Mouse (Mus musculus): Measurements from ENCODE around the gene Ap5b1. TPM values are rescaled to one million over a fixed set of nuclear protein-coding genes. Genes with fewer than 3 reads are reported as not detected.
A peak's percentile ranks its signal among the peaks of the same experiment; 100 is the strongest.

Ap5b1 gene
- total RNA-seq, 2 experiments from 2014 or later, result 5.4 to 6.0 TPM

DNA sequence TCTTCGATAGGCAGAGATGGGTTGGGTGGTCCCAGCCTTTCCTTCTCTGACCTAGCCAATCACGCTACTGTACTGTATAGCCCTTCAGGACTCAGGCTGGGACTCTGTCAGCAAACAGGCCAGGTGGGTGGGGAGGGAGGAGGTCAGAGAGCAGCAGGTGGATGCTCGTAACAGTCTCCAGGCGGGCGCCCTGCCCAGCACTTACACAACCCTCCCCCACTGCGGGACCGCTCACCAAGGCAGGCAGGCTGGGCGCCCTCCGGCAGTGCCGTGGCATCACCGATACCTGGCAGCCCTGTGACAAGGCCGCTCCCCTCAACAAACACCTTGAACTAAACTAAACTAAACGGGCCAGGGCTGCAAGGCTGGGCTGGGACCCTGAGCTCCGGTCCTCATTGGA is 13.6 kb upstream of the Ap5b1 start:
- intact Hi-C loops (cut with DNase I), result no loop called here

DNA sequence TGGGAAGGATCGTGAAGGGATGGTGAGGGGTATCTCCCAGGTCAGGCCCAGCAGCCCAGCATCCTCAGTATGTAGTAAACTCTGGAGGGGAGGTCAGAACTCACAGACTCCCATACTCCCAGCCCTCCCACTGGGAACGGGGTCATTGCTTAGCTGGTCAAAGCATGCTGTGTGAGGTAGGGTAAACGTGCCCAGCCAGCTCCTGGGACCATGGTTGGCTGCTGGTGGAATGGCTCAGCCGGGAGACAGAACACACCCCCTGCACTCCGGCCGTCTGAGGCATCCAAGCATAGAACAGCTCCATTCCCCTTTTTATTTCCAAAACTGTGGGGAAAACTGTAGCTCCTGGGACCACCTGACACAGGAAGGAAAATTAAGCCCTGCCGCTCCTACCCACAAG is 9.7 kb upstream of the Ap5b1 start:
- no peak for TF ChIP-seq CTCF (IDR thresholded peaks at IDR 0.05)
- DNase-seq (ENCODE audit: extremely low spot score in 1 of 2, low spot score in 2 of 2), result no peak
- intact Hi-C loops (cut with DNase I), result no loop called here

More for the DNA sequence above, 13.6 kb upstream of the Ap5b1 start:
- no peak for DNase-seq (ENCODE audit: extremely low spot score in 1 of 2, low spot score in 2 of 2)
- Histone ChIP-seq H3K4me3 (no peak overlapping the region), H3K27ac (no peak overlapping the region)
- TF ChIP-seq CTCF (IDR thresholded peaks at IDR 0.05), result no peak

DNA sequence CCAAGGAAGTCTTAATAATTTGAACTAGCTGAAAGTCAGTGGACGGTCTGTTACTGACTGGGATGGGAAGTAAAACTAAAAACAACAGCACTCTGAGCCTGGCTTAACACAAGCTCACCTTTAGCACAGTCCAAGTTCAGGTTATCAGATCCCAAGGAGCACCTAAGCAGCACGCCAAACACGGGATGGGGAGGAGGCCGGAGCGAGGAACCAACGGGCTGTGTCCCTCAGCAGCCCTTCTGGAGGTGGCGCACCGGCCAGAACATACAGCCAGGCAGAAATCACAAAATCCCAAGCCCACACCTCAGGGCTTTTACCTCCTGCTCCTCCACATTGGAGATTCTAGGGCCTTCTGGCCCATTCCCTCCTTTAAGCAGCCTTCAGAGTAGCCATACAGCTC is 9.1 kb upstream of the Ap5b1 start:
- intact Hi-C loops (cut with DNase I), result no loop called here
- no peak for DNase-seq (ENCODE audit: extremely low spot score in 1 of 2, low spot score in 2 of 2)
- H3K27ac ChIP-seq, result no peak overlapping the region
- TF ChIP-seq CTCF (IDR thresholded peaks at IDR 0.05), result no peak
- H3K4me3 ChIP-seq, result no peak overlapping the region

More for the DNA sequence above, 9.7 kb upstream of the Ap5b1 start:
- Histone ChIP-seq H3K27ac (no peak overlapping the region), H3K4me3 (no peak overlapping the region)

DNA sequence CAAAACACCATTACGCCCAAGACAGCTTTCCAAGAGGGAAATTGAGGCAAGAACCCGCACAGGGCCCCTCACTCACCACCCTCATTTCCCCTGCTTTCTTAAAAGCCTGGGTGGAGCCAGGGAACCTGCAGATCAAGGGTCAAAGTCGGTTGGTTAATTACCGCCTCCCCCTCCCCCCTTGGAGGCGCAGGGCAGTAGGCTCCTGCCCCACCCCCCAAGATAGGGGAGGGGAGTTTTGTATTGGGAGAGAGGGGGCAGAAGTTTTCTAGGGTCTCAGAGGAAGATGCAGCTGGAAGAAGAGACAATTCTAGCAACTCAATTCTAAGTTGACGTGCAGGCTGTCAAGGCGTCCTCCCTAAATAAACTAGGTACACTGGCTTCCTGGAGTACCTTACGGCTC is 8.6 kb upstream of the Ap5b1 start:
- DNase-seq (ENCODE audit: extremely low spot score in 1 of 2, low spot score in 2 of 2), result no peak
- Histone ChIP-seq H3K4me3 (no peak overlapping the region), H3K27ac (no peak overlapping the region)
- no peak for TF ChIP-seq CTCF (IDR thresholded peaks at IDR 0.05)
- intact Hi-C loops (cut with DNase I), result no loop called here

DNA sequence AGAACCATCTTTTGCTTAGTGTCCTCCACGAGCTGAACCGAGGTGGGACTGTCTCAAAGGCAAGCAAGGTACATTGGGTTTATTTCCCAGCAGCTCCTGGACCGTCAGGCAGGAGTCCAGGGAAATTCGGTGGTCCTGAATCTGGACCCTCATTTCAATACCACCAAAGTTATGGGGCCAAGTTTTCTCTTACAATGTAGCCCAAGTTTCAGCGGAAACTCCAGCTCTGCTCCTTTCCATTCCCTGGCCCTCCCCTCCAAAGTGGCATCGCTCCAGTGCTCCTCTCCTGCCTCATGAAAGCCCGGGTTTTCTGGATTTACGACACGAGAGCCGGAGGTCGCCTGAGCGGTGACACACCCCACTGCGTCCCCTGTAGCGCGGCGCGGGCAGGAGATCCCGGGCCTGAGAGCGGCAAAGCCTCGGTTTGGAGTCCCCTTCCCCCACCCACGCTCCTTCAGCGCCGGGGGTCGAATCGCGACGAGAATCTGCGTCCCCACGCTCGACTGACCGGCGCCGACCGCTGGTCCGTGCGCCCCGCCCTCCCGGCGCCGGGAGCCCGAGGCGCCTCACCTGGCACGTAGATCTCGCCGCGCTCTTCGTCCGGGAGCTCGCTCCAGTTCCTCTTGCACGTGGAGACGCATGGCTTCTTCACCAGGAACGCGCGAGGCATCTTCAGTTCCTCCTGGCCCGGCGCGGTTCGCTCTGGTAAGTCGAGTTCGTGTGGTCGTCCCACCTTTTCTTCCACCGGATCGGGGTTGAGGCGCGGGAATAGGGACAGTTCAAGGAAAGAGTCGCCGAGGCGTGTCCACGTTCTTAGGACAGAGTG is 8.0 kb upstream of the Ap5b1 start:
- no peak for TF ChIP-seq CTCF (IDR thresholded peaks at IDR 0.05)
- intact Hi-C loops (cut with DNase I), result no loop called here
- peak overlapping the region; percentile 33 for H3K4me3 ChIP-seq
- no peak overlapping the region for H3K27ac ChIP-seq
- no peak for DNase-seq (ENCODE audit: extremely low spot score in 1 of 2, low spot score in 2 of 2)

DNA sequence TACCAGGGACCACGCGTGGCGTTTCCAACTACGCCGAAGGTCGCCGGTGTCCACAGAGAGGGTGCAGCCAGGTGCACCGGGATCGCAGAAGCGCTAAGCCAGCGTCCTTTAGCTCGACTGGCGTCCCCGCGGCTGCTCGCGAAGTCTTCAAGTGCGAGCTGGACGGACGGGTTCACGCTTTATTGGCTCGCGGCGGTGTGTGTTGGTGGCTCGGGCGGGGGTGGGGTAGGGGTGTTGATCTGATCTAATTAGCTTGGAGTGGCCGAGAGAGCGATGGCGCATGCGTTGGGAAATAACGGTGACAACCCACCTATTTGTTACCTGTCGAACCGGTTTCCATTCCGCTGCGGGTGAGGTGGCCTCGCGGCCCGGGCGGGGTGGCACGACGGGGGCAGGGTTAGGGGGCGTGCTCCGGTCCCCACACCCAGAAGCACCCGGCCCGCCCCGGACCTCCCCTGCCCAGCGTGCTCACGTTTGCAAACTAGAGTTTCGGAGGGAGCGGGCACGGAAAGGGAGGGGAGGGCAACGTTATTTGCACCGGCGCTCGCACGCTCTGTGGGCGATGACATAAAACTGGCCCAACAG is 7.3 kb upstream of the Ap5b1 start, which contains the start of gene Ovol1:
Ovol1 (minus strand) TSS at position 190 of the 585 bp plus-strand sequence.
- no peak for DNase-seq (ENCODE audit: extremely low spot score in 1 of 2, low spot score in 2 of 2)
- no peak for TF ChIP-seq CTCF (IDR thresholded peaks at IDR 0.05)
- intact Hi-C loops (cut with DNase I), result no loop called here

DNA sequence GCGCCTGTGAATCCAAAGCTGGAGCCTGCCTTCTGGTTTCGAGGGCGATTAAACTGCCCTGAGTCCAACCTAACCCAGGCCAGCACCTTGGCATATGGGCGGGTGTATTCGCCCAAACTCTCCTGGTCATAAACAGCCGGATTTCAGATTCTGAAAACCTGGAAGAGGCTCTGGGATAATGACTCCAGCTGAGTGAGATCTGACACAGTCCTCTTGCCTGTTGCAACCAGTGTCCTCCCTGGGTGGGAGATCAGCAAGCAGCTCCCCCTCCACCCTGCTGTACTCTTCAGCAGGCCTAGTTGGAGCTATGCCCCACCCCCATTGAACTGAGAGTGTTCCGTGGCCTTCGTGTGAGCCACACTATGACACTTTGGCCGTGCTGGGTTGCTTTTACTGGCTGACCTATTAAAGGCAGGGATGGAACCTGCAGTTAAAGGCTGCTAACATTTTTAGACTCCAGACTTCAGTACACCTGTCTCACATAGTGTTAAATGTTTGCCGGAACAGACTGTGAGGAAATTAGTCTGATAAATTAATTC is 6.5 kb upstream of the Ap5b1 start:
- Histone ChIP-seq H3K4me3 (no peak overlapping the region), H3K27ac (no peak overlapping the region)
- DNase-seq (ENCODE audit: extremely low spot score in 1 of 2, low spot score in 2 of 2), result no peak
- no peak for TF ChIP-seq CTCF (IDR thresholded peaks at IDR 0.05)
- intact Hi-C loops (cut with DNase I), result no loop called here

More for the DNA sequence above, 7.3 kb upstream of the Ap5b1 start, which contains the start of gene Ovol1:
- H3K4me3 ChIP-seq, result peak within 1 kb of the TSS; percentile 33
- H3K27ac ChIP-seq, result no peak within 1 kb of the TSS

DNA sequence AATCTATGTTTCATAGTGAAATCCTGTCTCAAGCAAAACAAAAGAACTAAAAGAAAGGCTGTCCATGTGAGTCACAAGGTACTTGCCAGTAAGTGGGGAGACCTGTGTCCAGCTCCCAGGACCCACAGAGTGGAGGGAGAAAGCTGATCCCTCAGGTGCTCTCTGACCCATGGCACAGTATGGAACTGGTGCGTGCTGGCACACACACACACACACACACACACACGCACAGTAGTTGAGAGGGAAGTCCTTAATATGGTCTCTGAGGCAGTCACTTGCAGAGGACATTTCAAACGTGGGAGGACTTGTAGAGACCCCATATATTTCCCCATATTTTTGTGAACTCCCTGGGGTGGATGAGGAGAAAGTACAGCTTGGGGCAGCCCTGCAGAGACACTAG is 5.9 kb upstream of the Ap5b1 start:
- intact Hi-C loops (cut with DNase I), result no loop called here
- H3K27ac ChIP-seq, result no peak overlapping the region

DNA sequence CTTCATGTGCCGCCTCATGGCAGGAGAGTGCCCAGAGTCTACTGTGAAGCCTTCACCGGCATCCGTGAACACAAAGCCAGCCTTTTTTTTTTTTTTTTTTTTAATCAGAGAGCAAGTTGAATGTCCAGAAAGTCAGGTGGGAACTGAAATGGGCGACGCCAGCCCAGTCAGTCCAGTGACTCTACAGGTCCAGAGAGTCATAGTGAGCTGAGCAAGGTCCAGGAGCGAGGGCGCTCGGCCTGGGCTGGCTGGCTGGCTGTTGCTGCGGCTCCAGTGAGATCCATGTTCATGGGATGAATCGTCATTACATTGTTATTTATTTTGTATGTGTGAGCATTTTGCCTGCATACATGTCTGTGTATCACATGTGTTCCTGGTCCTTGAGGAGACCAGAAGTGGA is 5.0 kb upstream of the Ap5b1 start:
- TF ChIP-seq CTCF (IDR thresholded peaks at IDR 0.05), result no peak
- no peak overlapping the region for H3K4me3 ChIP-seq
- no peak for DNase-seq (ENCODE audit: extremely low spot score in 1 of 2, low spot score in 2 of 2)
- no peak overlapping the region for H3K27ac ChIP-seq
- intact Hi-C loops (cut with DNase I), result no loop called here

More for the DNA sequence above, 5.9 kb upstream of the Ap5b1 start:
- H3K4me3 ChIP-seq, result no peak overlapping the region
- DNase-seq (ENCODE audit: extremely low spot score in 1 of 2, low spot score in 2 of 2), result no peak
- TF ChIP-seq CTCF (IDR thresholded peaks at IDR 0.05), result no peak

DNA sequence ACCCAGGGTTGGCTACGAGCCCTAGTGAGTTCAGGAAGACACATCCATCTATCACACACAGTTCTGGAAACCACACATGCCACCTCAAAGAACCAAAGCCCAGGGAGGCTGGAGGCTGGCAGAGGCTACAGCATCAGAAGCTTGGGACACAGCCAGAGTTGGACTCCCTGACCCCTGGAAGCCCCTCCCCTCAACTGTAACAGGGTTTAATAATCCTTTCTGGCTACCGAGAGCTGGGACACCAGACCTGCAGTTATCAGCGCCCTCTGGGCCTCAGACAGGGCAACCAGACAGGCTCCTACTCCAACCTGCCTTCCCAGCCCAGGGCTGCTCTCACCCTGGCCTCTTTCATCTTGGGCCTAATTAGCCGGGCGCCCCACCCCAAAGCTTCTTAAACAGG is 1.5 kb upstream of the Ap5b1 start:
- H3K4me3 ChIP-seq, result no peak overlapping the region
- no peak for DNase-seq (ENCODE audit: extremely low spot score in 1 of 2, low spot score in 2 of 2)
- intact Hi-C loops (cut with DNase I), result loop anchor here (5.0 kb wide), 1 partner anchor 104 kb away; the partner anchor contains the start of gene Fibp
- H3K27ac ChIP-seq, result no peak overlapping the region
- no peak for TF ChIP-seq CTCF (IDR thresholded peaks at IDR 0.05)

DNA sequence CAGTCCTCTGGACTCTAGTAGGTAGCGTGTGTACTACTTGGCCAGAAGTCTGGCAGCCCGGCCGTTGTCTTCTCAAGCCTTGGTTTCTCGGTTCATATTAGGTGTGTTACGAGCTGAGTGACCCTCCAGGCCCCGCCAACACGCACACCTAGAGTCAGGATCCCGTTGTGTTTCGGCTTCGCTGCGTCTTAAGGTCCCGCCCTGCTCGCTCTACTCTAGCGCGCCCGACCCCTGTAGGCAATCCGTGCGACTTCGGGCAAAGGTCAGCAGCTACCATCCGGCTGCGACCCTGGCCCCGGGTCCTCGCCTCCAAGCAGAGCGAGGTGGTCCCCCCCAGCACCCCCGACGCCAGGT is 668 bp upstream of the Ap5b1 start:
- peak overlapping the region; percentile 93 for H3K27ac ChIP-seq
- no peak for TF ChIP-seq CTCF (IDR thresholded peaks at IDR 0.05)
- intact Hi-C loops (cut with DNase I), result loop anchor here (1.0 to 5.0 kb wide), 2 partner anchors 38 to 105 kb away; partner anchors contain the start of gene Fibp
- no peak for DNase-seq (ENCODE audit: extremely low spot score in 1 of 2, low spot score in 2 of 2)
- peak overlapping the region; percentile 91 for H3K4me3 ChIP-seq

DNA sequence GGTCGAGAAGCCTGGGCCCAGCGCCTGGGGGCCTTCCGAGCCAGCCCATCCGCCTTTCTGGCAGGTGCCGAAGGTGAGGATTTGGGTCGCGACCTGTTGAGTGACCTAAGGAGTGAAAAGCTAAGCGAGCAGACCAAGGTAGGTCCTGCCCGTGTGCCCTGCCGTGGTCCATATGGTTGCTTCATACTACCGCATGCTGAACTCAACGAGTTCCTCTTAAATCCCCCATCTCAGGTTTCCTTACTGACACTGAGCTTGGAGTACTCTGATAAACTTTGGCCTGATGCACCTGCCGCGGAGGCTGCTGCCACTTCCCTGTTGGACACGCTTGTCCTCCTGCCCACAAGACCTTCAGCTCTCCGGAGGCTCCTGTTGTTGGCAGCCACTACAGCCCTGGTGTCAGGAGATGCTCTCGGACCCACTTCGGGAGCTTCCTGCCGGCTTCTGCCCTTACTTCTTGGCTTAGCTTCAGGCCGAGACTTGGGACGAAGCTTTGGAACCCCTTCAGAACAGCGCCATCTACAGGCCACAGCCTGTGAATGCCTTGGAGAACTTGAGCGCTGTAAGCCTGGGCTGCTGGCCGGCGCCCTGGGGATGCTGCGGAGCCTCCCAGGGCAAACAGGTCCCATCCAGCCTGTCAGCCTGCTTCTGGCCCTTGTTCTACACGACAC is 780 bp downstream of the Ap5b1 start:
- peak overlapping the region; percentile 93; the same call in 1 of the 2 replicates for H3K27ac ChIP-seq
- peak; percentile 80 to 83 for DNase-seq (ENCODE audit: extremely low spot score in 1 of 2, low spot score in 2 of 2)
- peak; percentile 99 for TF ChIP-seq CTCF (IDR thresholded peaks at IDR 0.05)
- intact Hi-C loops (cut with DNase I), result loop anchor here (5.0 kb wide), 1 partner anchor 106 kb away; the partner anchor contains the start of gene Fibp
- peak overlapping the region; percentile 91 for H3K4me3 ChIP-seq

All from left cerebral cortex, adult 2 months (tissue).